In genomic region chr7:112298871-112299422, GRCm38 (mm10) we compare ENCODE assay signal across 8 mouse cellular contexts.
DNase-seq lines count a peak whose midpoint lies in the region; ATAC-seq and TF ChIP-seq lines count a peak whose summit lies in the region.

No protein-coding gene starts in this region.

- no peak overlapping the region for H3K4me3 ChIP-seq in liver, adult 2 months (ENCODE audit: insufficient read depth, low read depth, low read length)
- no peak overlapping the region for H3K4me3 ChIP-seq in heart, embryonic 10.5 days
- H3K4me3 ChIP-seq in small intestine, adult 2 months (ENCODE audit: low read depth, low read length), result no peak overlapping the region

- WGBS in liver, adult 2 months, result 34% methylated on average over 3 of the region's 3 CpGs
- 53% methylated on average over 3 of the region's 3 CpGs for WGBS in heart, embryonic 10.5 days
- WGBS in small intestine, adult 2 months, result 76% methylated on average over 3 of the region's 3 CpGs

- TF ChIP-seq CTCF in liver, adult 2 months (IDR thresholded peaks at IDR 0.05; ENCODE audit: low read depth, low read length), result no peak
- TF ChIP-seq CTCF in small intestine, adult 2 months (IDR thresholded peaks at IDR 0.05; ENCODE audit: extremely low read depth, insufficient read length, insufficient replicate concordance, low read depth, low read length), result no peak

- H3K27me3 ChIP-seq in liver, adult 2 months (ENCODE audit: control insufficient read depth, insufficient read depth, low read length), result no peaks in the 10 kb centered on the region
- H3K27me3 ChIP-seq in heart, embryonic 10.5 days (ENCODE audit: insufficient read depth, poor library complexity, severe bottlenecking), result no peaks in the 10 kb centered on the region
- H3K27me3 ChIP-seq in small intestine, adult 2 months (ENCODE audit: control insufficient read depth, insufficient read depth, low read length), result no peaks in the 10 kb centered on the region

- ATAC-seq in megakaryocyte-erythroid progenitor cell, adult 5-6 weeks (replicated peaks; ENCODE audit: low FRiP score, low TSS enrichment, poor library complexity, severe bottlenecking), result no peak

- H3K36me3 ChIP-seq in liver, adult 2 months (ENCODE audit: control insufficient read depth, insufficient read depth, low read length), result peaks cover 3% of the 10 kb centered on the region; the same call in 1 of the 2 replicates
- peaks cover 36% of the 10 kb centered on the region for H3K36me3 ChIP-seq in heart, embryonic 10.5 days
- peaks cover 7% of the 10 kb centered on the region for H3K36me3 ChIP-seq in small intestine, adult 2 months (ENCODE audit: control insufficient read depth, insufficient read depth, low read length)

- no peaks in the 10 kb centered on the region for H3K9me3 ChIP-seq in heart, embryonic 10.5 days

- H3K9ac ChIP-seq in liver, adult 2 months (ENCODE audit: low read depth, low read length), result no peak overlapping the region

- H3K27ac ChIP-seq in liver, adult 2 months (replicated peaks; ENCODE audit: insufficient read depth, low read depth, low read length), result peak overlapping the region; percentile 3; the same call in 1 of the 2 replicates
- peak overlapping the region; percentile 88 for H3K27ac ChIP-seq in heart, embryonic 10.5 days
- 0 out of 2 replicates have a peak overlapping the region, but pooled peaks have one; percentile 7 for H3K27ac ChIP-seq in small intestine, adult 2 months (ENCODE audit: insufficient read depth, low read depth, low read length)

- DNase-seq in liver, adult 2 months (ENCODE audit: extremely low read depth, low read depth, low spot score), result peak; percentile 69
- DNase-seq in liver, result no peak
- no peak for DNase-seq in heart, embryonic 10.5 days (ENCODE audit: low spot score)
- DNase-seq in kidney, postnatal 14 days, result peak; percentile 52
- no peak for DNase-seq in right cerebral cortex, adult 18-20 months
- no peak for DNase-seq in right cerebral cortex, postnatal 36 days (ENCODE audit: low spot score in 2 of 2)

- TF ChIP-seq POLR2A in liver, adult 2 months (IDR thresholded peaks at IDR 0.05; ENCODE audit: extremely low read depth, insufficient read depth, low read length), result no peak
- TF ChIP-seq POLR2A in small intestine, adult 2 months (IDR thresholded peaks at IDR 0.05; ENCODE audit: low read depth, low read length), result no peak

- peaks cover 3% of the 10 kb centered on the region; the same call in 1 of the 2 replicates for H3K79me2 ChIP-seq in liver, adult 2 months (ENCODE audit: control insufficient read depth, insufficient read depth, low read length)

- peaks cover 18% of the 10 kb centered on the region; the same call in 1 of the 2 replicates for H3K4me1 ChIP-seq in liver, adult 2 months (ENCODE audit: control insufficient read depth, insufficient read depth, low read length)
- peaks cover 72% of the 10 kb centered on the region for H3K4me1 ChIP-seq in heart, embryonic 10.5 days
- peaks cover 6% of the 10 kb centered on the region for H3K4me1 ChIP-seq in small intestine, adult 2 months (ENCODE audit: control insufficient read depth, insufficient read depth, insufficient read length, low read length)

Comparison
In these comparisons a context has a peak if more than half of its experiments do, and no peak if none do; other contexts are left out.
1. DNase-seq: peak in liver, adult 2 months (single experiment) and kidney, postnatal 14 days (single experiment); none in liver (single experiment), heart, embryonic 10.5 days (single experiment), right cerebral cortex, adult 18-20 months (single experiment) and right cerebral cortex, postnatal 36 days (0 of 2).
2. H3K27ac ChIP-seq: peak in every context shown above with its lines; median percentile 88 in heart, embryonic 10.5 days; 7 in small intestine, adult 2 months; 3 in liver, adult 2 months.